Comparison of ENCODE assay signal across 9 mouse cellular contexts in the genomic region with DNA sequence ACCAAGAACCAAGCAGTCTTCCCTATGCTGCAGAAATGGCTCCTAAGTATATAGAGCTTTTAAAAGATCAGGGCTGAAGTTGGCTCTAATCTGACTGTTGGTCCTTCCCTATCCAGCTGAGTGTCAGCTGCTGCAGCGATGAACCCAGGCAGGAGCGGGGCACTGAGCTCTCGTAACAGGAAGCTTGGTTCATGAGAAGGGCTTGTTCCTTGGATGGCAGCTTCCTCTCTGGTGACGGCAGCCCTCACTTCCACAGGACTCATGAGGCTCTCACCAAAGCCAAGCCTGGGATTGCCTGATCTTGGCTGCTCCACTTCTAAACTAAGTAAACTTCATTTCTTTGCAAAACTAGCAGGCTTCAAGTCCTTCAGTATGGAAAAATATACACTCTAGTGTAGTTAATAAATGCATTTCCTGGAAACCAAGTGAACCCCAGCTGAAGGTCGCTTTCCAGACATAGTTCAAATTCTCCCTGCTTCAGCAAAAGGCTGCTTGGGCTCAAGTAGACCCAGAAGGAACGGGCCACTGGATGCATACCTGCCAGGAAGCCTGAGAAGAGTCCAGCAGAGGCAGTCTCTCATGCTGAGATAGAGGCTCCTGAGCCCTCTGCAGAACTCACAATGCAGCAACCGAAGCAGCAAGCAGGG. TPM values are rescaled to one million over a fixed set of nuclear protein-coding genes. Genes with fewer than 3 reads are reported as not detected.
A peak's percentile ranks its signal among the peaks of the same experiment; 100 is the strongest.
DNase-seq lines count a peak whose midpoint lies in the region; ATAC-seq and TF ChIP-seq lines count a peak whose summit lies in the region.
"Had no signal": no experiment of that assay in that cellular context is flagged by ENCODE, and none has a peak within 500 bp of the region (broad histone marks: within the 10 kb centered on the region; RNA-seq: fewer than 3 reads in every experiment).

No protein-coding gene starts in this region.

- peak; percentile 67 to 79 for DNase-seq in lung, adult 18-20 months
- no peak for DNase-seq in lung, adult 2 months
- no peak for DNase-seq in layer of hippocampus, adult 2 months (ENCODE audit: low spot score in 2 of 2)
- DNase-seq in cerebellum, adult 11 months: no peak
- DNase-seq in midbrain, postnatal 0 days (ENCODE audit: low spot score): no peak

- TF ChIP-seq POLR2A in lung, adult 2 months (IDR thresholded peaks at IDR 0.05; ENCODE audit: borderline replicate concordance, extremely low read depth, low read depth, low read length): no peak

- no peak for ATAC-seq in intestine, embryonic 16.5 days
- ATAC-seq in limb, embryonic 15.5 days (ENCODE audit: insufficient number of reproducible peaks, low FRiP score, low TSS enrichment, low read depth): no peak
- ATAC-seq in neutrophil, adult 5-6 weeks (ENCODE audit: extremely low read depth, insufficient number of reproducible peaks, low FRiP score, poor library complexity, severe bottlenecking): peak; percentile 43
- ATAC-seq in midbrain, postnatal 0 days (ENCODE audit: low FRiP score): no peak
- ATAC-seq: inflammation-experienced regulatory T-cells, adult 6 months had no signal

- no peak overlapping the region for H3K4me2 ChIP-seq in intestine, embryonic 16.5 days (ENCODE audit: low read depth, low read length)
- H3K4me2 ChIP-seq in limb, embryonic 15.5 days: no peak overlapping the region
- no peak overlapping the region for H3K4me2 ChIP-seq in midbrain, postnatal 0 days (ENCODE audit: low read depth, low read length, poor library complexity, severe bottlenecking)

- H3K4me3 ChIP-seq in lung, adult 2 months (replicated peaks; ENCODE audit: extremely low read depth, low read depth, low read length): no peak overlapping the region
- no peak overlapping the region for H3K4me3 ChIP-seq in intestine, embryonic 16.5 days (ENCODE audit: low read length)
- H3K4me3 ChIP-seq in limb, embryonic 15.5 days: no peak overlapping the region
- H3K4me3 ChIP-seq in layer of hippocampus, adult 2 months: no peak overlapping the region
- H3K4me3 ChIP-seq in midbrain, postnatal 0 days (ENCODE audit: low read depth, low read length): no peak overlapping the region

- H3K4me1 ChIP-seq in lung, adult 2 months (ENCODE audit: control insufficient read depth, insufficient read depth, low read length): peaks cover 16% of the 10 kb centered on the region
- peaks cover 13% of the 10 kb centered on the region for H3K4me1 ChIP-seq in intestine, embryonic 16.5 days (ENCODE audit: control insufficient read depth, insufficient read depth, low read length)
- H3K4me1 ChIP-seq in limb, embryonic 15.5 days: peaks cover 44% of the 10 kb centered on the region
- no peaks in the 10 kb centered on the region for H3K4me1 ChIP-seq in midbrain, postnatal 0 days (ENCODE audit: insufficient read depth, low read length)

- 0 out of 2 replicates have a peak overlapping the region, but pooled peaks have one; percentile 5 for H3K27ac ChIP-seq in intestine, embryonic 16.5 days (ENCODE audit: low read length)
- 0 out of 2 replicates have a peak overlapping the region, but pooled peaks have one; percentile 18 for H3K27ac ChIP-seq in limb, embryonic 15.5 days
- no peak overlapping the region for H3K27ac ChIP-seq in layer of hippocampus, adult 2 months
- no peak overlapping the region for H3K27ac ChIP-seq in midbrain, postnatal 0 days (ENCODE audit: low read depth, low read length)

- no peak for TF ChIP-seq CTCF in lung, adult 2 months (IDR thresholded peaks at IDR 0.05; ENCODE audit: insufficient read depth, low read length)
- no peak for TF ChIP-seq CTCF in layer of hippocampus, adult 2 months (conservative IDR thresholded peaks at IDR 0.05)
- TF ChIP-seq CTCF in midbrain, postnatal 0 days (IDR thresholded peaks at IDR 0.05): no peak

- H3K9me3 ChIP-seq in intestine, embryonic 16.5 days (ENCODE audit: control insufficient read depth, low read length): no peaks in the 10 kb centered on the region
- no peaks in the 10 kb centered on the region for H3K9me3 ChIP-seq in limb, embryonic 15.5 days
- H3K9me3 ChIP-seq in midbrain, postnatal 0 days (ENCODE audit: low read length): no peaks in the 10 kb centered on the region

- H3K9ac ChIP-seq in intestine, embryonic 16.5 days (ENCODE audit: low read depth, low read length): no peak overlapping the region
- no peak overlapping the region for H3K9ac ChIP-seq in limb, embryonic 15.5 days
- no peak overlapping the region for H3K9ac ChIP-seq in midbrain, postnatal 0 days (replicated peaks; ENCODE audit: low read length, poor library complexity, severe bottlenecking)

- H3K36me3 ChIP-seq in intestine, embryonic 16.5 days (ENCODE audit: control insufficient read depth, insufficient read depth, low read length): no peaks in the 10 kb centered on the region
- H3K36me3 ChIP-seq in limb, embryonic 15.5 days: no peaks in the 10 kb centered on the region
- H3K36me3 ChIP-seq in midbrain, postnatal 0 days (ENCODE audit: insufficient read depth, low read length): no peaks in the 10 kb centered on the region

- WGBS in lung, adult 2 months: 27% methylated on average over 7 of the region's 7 CpGs
- WGBS in intestine, embryonic 16.5 days: 63% methylated on average over 7 of the region's 7 CpGs
- WGBS in limb, embryonic 15.5 days: 57% methylated on average over 7 of the region's 7 CpGs
- 82% methylated on average over 7 of the region's 7 CpGs for WGBS in midbrain, postnatal 0 days

- no peaks in the 10 kb centered on the region for H3K27me3 ChIP-seq in intestine, embryonic 16.5 days (replicated peaks; ENCODE audit: control insufficient read depth, insufficient read depth, low read length)
- H3K27me3 ChIP-seq in limb, embryonic 15.5 days: no peaks in the 10 kb centered on the region
- no peaks in the 10 kb centered on the region for H3K27me3 ChIP-seq in midbrain, postnatal 0 days (ENCODE audit: insufficient read depth, low read length)

RNA-seq across cellular contexts. Expression of a gene that starts 54.8 kb away (rescaled TPM):
- 51.2 and 55.8 TPM in 2 replicates for polyA plus RNA-seq in lung, adult 2 months (2012; rRNA removed)
- 19.2 and 22.7 TPM in 2 replicates for polyA plus RNA-seq in intestine, embryonic 16.5 days (2015; fragmentation: Nextera tagmentation; extraction: Ambion mirVana)
- polyA plus RNA-seq in limb, embryonic 15.5 days (2015; fragmentation: Nextera tagmentation; extraction: Ambion mirVana): 31.9 and 32.6 TPM in 2 replicates
- total RNA-seq in neutrophil, adult 5-6 weeks (2017): 118 and 135 TPM in 2 replicates
- total RNA-seq in layer of hippocampus, adult 2 months (2021): 100 to 1,000 TPM in 1 of 2 experiments, 10 to 100 TPM in 1; 95.8 to 109 TPM
- total RNA-seq in midbrain, postnatal 0 days (2014; rRNA removed): 53.4 and 61.7 TPM in 2 replicates
- polyA plus RNA-seq in midbrain, postnatal 0 days (2015; fragmentation: Nextera tagmentation; extraction: Ambion mirVana): 33.0 and 39.1 TPM in 2 replicates

Comparison
In these comparisons a context has a peak if more than half of its experiments do, and no peak if none do; other contexts are left out.
1. DNase-seq: peak in lung, adult 18-20 months (2 of 2); none in lung, adult 2 months (single experiment), layer of hippocampus, adult 2 months (0 of 2), cerebellum, adult 11 months (single experiment) and midbrain, postnatal 0 days (single experiment).
2. H3K27ac ChIP-seq: peak in intestine, embryonic 16.5 days (single experiment) and limb, embryonic 15.5 days (single experiment); none in layer of hippocampus, adult 2 months (single experiment) and midbrain, postnatal 0 days (single experiment).